Mouse (Mus musculus): ENCODE measurements around the gene Igsf3. TPM values are rescaled to one million over a fixed set of nuclear protein-coding genes. Genes with fewer than 3 reads are reported as not detected.
A peak's percentile ranks its signal among the peaks of the same experiment; 100 is the strongest.

The Igsf3 gene
- total and polyA plus RNA-seq, 3 experiments: not detected

DNA sequence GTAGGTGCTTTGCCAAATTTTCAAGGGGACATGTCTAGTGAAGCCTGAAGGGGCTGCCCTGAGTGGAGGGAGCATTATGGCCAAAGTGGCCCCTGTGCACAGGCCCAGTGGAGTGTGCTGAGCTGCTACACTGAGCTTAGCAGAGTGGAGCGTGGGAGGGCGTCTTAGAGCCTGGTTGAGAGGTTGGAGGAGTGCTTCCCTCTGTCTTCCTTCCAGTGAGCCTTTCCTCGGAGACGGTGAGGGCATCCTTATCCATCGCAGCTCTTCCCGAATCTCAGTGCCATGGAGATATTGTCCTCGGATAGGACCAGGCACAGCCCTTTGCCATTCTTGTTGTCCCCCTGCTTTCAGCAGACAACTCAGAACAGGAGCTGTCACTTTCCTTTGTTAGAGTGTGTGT is 84.2 kb downstream of the Igsf3 start:
- H3K27me3 ChIP-seq (ENCODE audit: control insufficient read depth in 1 of 2, insufficient read depth in 2 of 2, low read length in 2 of 2): no peaks in the 10 kb centered on the region
- TF ChIP-seq CHD2 (IDR thresholded peaks at IDR 0.05; ENCODE audit: low read length): no peak
- no peak for TF ChIP-seq ZNF384 (IDR thresholded peaks at IDR 0.05; ENCODE audit: low read depth, low read length)
- TF ChIP-seq NRF1 (IDR thresholded peaks at IDR 0.05; ENCODE audit: insufficient read depth, low read depth, low read length, poor library complexity, severe bottlenecking): no peak
- no peak for TF ChIP-seq BHLHE40 (IDR thresholded peaks at IDR 0.05; ENCODE audit: borderline replicate concordance, low read depth, low read length)
- no peak for TF ChIP-seq SIN3A (IDR thresholded peaks at IDR 0.05; ENCODE audit: low read length)
- TF ChIP-seq MYC (IDR thresholded peaks at IDR 0.05; ENCODE audit: low read depth, low read length): no peak
- TF ChIP-seq POLR2AphosphoS2 (IDR thresholded peaks at IDR 0.05; ENCODE audit: low read length): no peak
- TF ChIP-seq CTCF (IDR thresholded peaks at IDR 0.05 in 2 of 3, conservative IDR thresholded peaks at IDR 0.05 in 1 of 3; ENCODE audit: control insufficient read depth in 1 of 3, insufficient read depth in 1 of 3, low read depth in 2 of 3, low read length in 3 of 3, poor library complexity in 1 of 3, severe bottlenecking in 1 of 3): no peak
- no peak for TF ChIP-seq TCF12 (IDR thresholded peaks at IDR 0.05; ENCODE audit: low read depth, low read length)
- no peak for TF ChIP-seq ZC3H11A (IDR thresholded peaks at IDR 0.05; ENCODE audit: low read depth, low read length)
- no peak for TF ChIP-seq JUND (IDR thresholded peaks at IDR 0.05; ENCODE audit: low read depth, low read length)
- TF ChIP-seq GABPA (IDR thresholded peaks at IDR 0.05; ENCODE audit: low read depth, low read length): no peak
- TF ChIP-seq ELF1 (IDR thresholded peaks at IDR 0.05; ENCODE audit: low read depth, low read length): no peak
- TF ChIP-seq USF1 (IDR thresholded peaks at IDR 0.05; ENCODE audit: low read depth, low read length): no peak
- H3K9ac ChIP-seq (ENCODE audit: control insufficient read depth, low read depth, low read length, poor library complexity, severe bottlenecking): no peak overlapping the region
- no peaks in the 10 kb centered on the region for H3K4me1 ChIP-seq (ENCODE audit: control insufficient read depth in 1 of 2, insufficient read depth in 2 of 2, low read length in 2 of 2)
- no peaks in the 10 kb centered on the region for H3K36me3 ChIP-seq (ENCODE audit: control insufficient read depth in 1 of 2, insufficient read depth in 2 of 2, low read length in 2 of 2)
- H3K79me2 ChIP-seq (ENCODE audit: control insufficient read depth, insufficient read depth, low read length, poor library complexity): no peaks in the 10 kb centered on the region
- H3K4me3 ChIP-seq (ENCODE audit: control insufficient read depth in 1 of 2, insufficient read depth in 1 of 2, low read depth in 2 of 2, low read length in 2 of 2): no peak overlapping the region
- no peak overlapping the region for H3K27ac ChIP-seq (ENCODE audit: control insufficient read depth, low read depth, low read length)
- no peak for DNase-seq (ENCODE audit: low read depth, low spot score)
- H3K9me3 ChIP-seq (replicated peaks; ENCODE audit: insufficient read depth, low read length): no peaks in the 10 kb centered on the region

- H3K9me3 ChIP-seq (replicated peaks; ENCODE audit: insufficient read depth, low read length): no peaks in the 10 kb centered on the region
- H3K4me1 ChIP-seq (ENCODE audit: control insufficient read depth in 1 of 2, insufficient read depth in 2 of 2, low read length in 2 of 2): no peaks in the 10 kb centered on the region
These were observed 84.9 kb downstream of the Igsf3 start for GRCm38 (mm10) chr3:101461816-101462215.

GRCm38 (mm10) chr3:101462294-101462693 is 85.4 kb downstream of the Igsf3 start:
- DNase-seq (ENCODE audit: low read depth, low spot score): peak; percentile 29
- H3K9ac ChIP-seq (ENCODE audit: control insufficient read depth, low read depth, low read length, poor library complexity, severe bottlenecking): no peak overlapping the region
- H3K79me2 ChIP-seq (ENCODE audit: control insufficient read depth, insufficient read depth, low read length, poor library complexity): no peaks in the 10 kb centered on the region
- H3K36me3 ChIP-seq (ENCODE audit: control insufficient read depth in 1 of 2, insufficient read depth in 2 of 2, low read length in 2 of 2): no peaks in the 10 kb centered on the region
- H3K4me1 ChIP-seq (ENCODE audit: control insufficient read depth in 1 of 2, insufficient read depth in 2 of 2, low read length in 2 of 2): no peaks in the 10 kb centered on the region
- TF ChIP-seq MYB (IDR thresholded peaks at IDR 0.05; ENCODE audit: low read depth, low read length) (no peak), TBP (IDR thresholded peaks at IDR 0.05; ENCODE audit: low read depth, low read length) (no peak), CTCF (IDR thresholded peaks at IDR 0.05 in 2 of 3, conservative IDR thresholded peaks at IDR 0.05 in 1 of 3; ENCODE audit: control insufficient read depth in 1 of 3, insufficient read depth in 1 of 3, low read depth in 2 of 3, low read length in 3 of 3, poor library complexity in 1 of 3, severe bottlenecking in 1 of 3) (peak; percentile 16 to 45 (median 37); a peak in 5 of 6 replicates), ZC3H11A (IDR thresholded peaks at IDR 0.05; ENCODE audit: low read depth, low read length) (no peak), CHD1 (IDR thresholded peaks at IDR 0.05; ENCODE audit: low read depth, low read length) (no peak), ZMIZ1 (IDR thresholded peaks at IDR 0.05; ENCODE audit: low read depth, low read length) (no peak), HCFC1 (IDR thresholded peaks at IDR 0.05; ENCODE audit: low read depth, low read length) (no peak), ETS1 (IDR thresholded peaks at IDR 0.05; ENCODE audit: low read depth, low read length) (no peak), POLR2A (IDR thresholded peaks at IDR 0.05; ENCODE audit: control insufficient read depth in 1 of 2, insufficient read depth in 1 of 2, low read depth in 1 of 2, low read length in 2 of 2, poor library complexity in 1 of 2) (no peak), POLR2AphosphoS5 (IDR thresholded peaks at IDR 0.05; ENCODE audit: borderline replicate concordance, low read depth, low read length) (no peak), NELFE (IDR thresholded peaks at IDR 0.05; ENCODE audit: low read depth, low read length) (no peak), SMC3 (IDR thresholded peaks at IDR 0.05; ENCODE audit: low read depth, low read length) (peak; percentile 22; the same call in 1 of the 2 replicates), GATA1 (IDR thresholded peaks at IDR 0.05; ENCODE audit: low read depth, low read length) (no peak), RAD21 (IDR thresholded peaks at IDR 0.05; ENCODE audit: low read depth, low read length) (peak; percentile 35), MAX (IDR thresholded peaks at IDR 0.05; ENCODE audit: low read length) (no peak)
- H3K9me3 ChIP-seq (replicated peaks; ENCODE audit: insufficient read depth, low read length): no peaks in the 10 kb centered on the region
- H3K27ac ChIP-seq (ENCODE audit: control insufficient read depth, low read depth, low read length): no peak overlapping the region
- no peak overlapping the region for H3K4me3 ChIP-seq (ENCODE audit: control insufficient read depth in 1 of 2, insufficient read depth in 1 of 2, low read depth in 2 of 2, low read length in 2 of 2)
- no peaks in the 10 kb centered on the region for H3K27me3 ChIP-seq (ENCODE audit: control insufficient read depth in 1 of 2, insufficient read depth in 2 of 2, low read length in 2 of 2)

More at GRCm38 (mm10) chr3:101461816-101462215, 84.9 kb downstream of the Igsf3 start:
- H3K27ac ChIP-seq (ENCODE audit: control insufficient read depth, low read depth, low read length): no peak overlapping the region
- H3K27me3 ChIP-seq (ENCODE audit: control insufficient read depth in 1 of 2, insufficient read depth in 2 of 2, low read length in 2 of 2): no peaks in the 10 kb centered on the region
- H3K79me2 ChIP-seq (ENCODE audit: control insufficient read depth, insufficient read depth, low read length, poor library complexity): no peaks in the 10 kb centered on the region
- TF ChIP-seq NELFE (IDR thresholded peaks at IDR 0.05; ENCODE audit: low read depth, low read length) (no peak), TAL1 (IDR thresholded peaks at IDR 0.05; ENCODE audit: low read length) (no peak), RAD21 (IDR thresholded peaks at IDR 0.05; ENCODE audit: low read depth, low read length) (no peak)
- DNase-seq (ENCODE audit: low read depth, low spot score): no peak
- no peak overlapping the region for H3K4me3 ChIP-seq (ENCODE audit: control insufficient read depth in 1 of 2, insufficient read depth in 1 of 2, low read depth in 2 of 2, low read length in 2 of 2)
- no peaks in the 10 kb centered on the region for H3K36me3 ChIP-seq (ENCODE audit: control insufficient read depth in 1 of 2, insufficient read depth in 2 of 2, low read length in 2 of 2)
- H3K9ac ChIP-seq (ENCODE audit: control insufficient read depth, low read depth, low read length, poor library complexity, severe bottlenecking): no peak overlapping the region
